Mouse (Mus musculus): ENCODE measurements around the gene Tex264. TPM values are rescaled to one million over a fixed set of nuclear protein-coding genes. Genes with fewer than 3 reads are reported as not detected.

Gene Tex264
- polyA plus RNA-seq, 1 experiment = 79.0 TPM

DNA sequence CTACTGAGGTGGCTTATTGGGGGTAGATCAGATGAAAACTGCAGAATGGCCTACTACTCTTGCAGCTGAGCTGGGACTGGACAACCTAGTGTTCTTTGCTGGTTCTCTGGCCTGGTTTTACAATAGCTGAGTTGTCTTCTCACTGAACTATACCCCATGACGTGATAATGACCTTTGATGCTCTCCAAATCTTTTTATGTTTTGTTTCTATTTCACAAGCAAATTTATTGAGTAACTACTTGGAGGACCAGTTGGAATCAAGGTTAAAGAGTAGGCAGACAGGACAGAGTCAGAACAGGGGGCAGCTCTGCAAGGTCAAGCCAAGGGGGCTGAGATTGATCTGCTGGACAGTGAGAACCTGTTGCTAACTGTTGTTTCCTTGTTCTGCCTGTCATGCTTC, 39.1 kb upstream of the Tex264 start:
- TF ChIP-seq MYOD1 (IDR thresholded peaks at IDR 0.05; ENCODE audit: control insufficient read depth, insufficient read length, low read depth) (no peak), FOSL1 (IDR thresholded peaks at IDR 0.05; ENCODE audit: insufficient read depth, low read length, poor library complexity, severe bottlenecking) (no peak), MAX (IDR thresholded peaks at IDR 0.05) (no peak), MYOG (IDR thresholded peaks at IDR 0.05; ENCODE audit: control insufficient read depth, extremely low read depth, insufficient read length) (no peak), USF1 (IDR thresholded peaks at IDR 0.05; ENCODE audit: low read depth) (no peak), CEBPB (IDR thresholded peaks at IDR 0.05; ENCODE audit: low read depth) (no peak), CTCF (IDR thresholded peaks at IDR 0.05; ENCODE audit: control insufficient read depth, insufficient read depth, insufficient read length) (no peak)
- Histone ChIP-seq H3ac (ENCODE audit: control insufficient read depth, insufficient read length, low read depth) (no peak overlapping the region), H3K27me3 (ENCODE audit: control insufficient read depth, insufficient read depth, insufficient read length) (no peaks in the 10 kb centered on the region), H3K79me2 (ENCODE audit: control insufficient read depth, insufficient read depth) (no peaks in the 10 kb centered on the region), H3K4me3 (ENCODE audit: insufficient read depth, poor library complexity, severe bottlenecking) (no peak overlapping the region), H3K36me3 (ENCODE audit: control insufficient read depth, insufficient read depth) (no peaks in the 10 kb centered on the region), H3K79me3 (ENCODE audit: low read depth) (no peaks in the 10 kb centered on the region)

DNA sequence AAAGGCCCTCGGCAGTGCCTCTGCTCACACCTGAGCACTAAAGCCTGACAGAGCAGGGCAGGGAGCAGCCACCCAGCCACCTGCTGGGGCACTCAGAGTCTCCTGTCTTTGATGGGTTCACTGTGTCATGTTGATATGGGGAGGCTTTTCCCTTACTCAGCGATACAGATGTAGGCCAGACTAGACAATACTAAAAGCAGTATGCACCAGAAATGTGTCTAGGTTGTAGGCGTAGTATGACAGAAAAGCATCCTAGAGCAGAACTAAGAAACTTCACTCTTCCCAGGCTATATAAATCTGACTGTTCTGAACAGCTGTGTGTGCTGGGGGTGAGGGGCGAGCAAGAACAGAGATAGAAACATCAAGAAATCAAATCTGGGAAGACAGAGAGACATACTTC, 31.0 kb upstream of the Tex264 start:
- Histone ChIP-seq H3K4me3 (ENCODE audit: insufficient read depth, poor library complexity, severe bottlenecking) (no peak overlapping the region), H3K36me3 (ENCODE audit: control insufficient read depth, insufficient read depth) (peaks cover 19% of the 10 kb centered on the region), H3K79me3 (ENCODE audit: low read depth) (no peaks in the 10 kb centered on the region), H3K27me3 (ENCODE audit: control insufficient read depth, insufficient read depth, insufficient read length) (no peaks in the 10 kb centered on the region), H3ac (ENCODE audit: control insufficient read depth, insufficient read length, low read depth) (no peak overlapping the region), H3K79me2 (ENCODE audit: control insufficient read depth, insufficient read depth) (no peaks in the 10 kb centered on the region)
- no peak for TF ChIP-seq USF1 (IDR thresholded peaks at IDR 0.05; ENCODE audit: low read depth)
- TF ChIP-seq MYOD1 (IDR thresholded peaks at IDR 0.05; ENCODE audit: control insufficient read depth, insufficient read length, low read depth) = no peak
- TF ChIP-seq MYOG (IDR thresholded peaks at IDR 0.05; ENCODE audit: control insufficient read depth, extremely low read depth, insufficient read length) = no peak
- TF ChIP-seq MAX (IDR thresholded peaks at IDR 0.05) = no peak
- TF ChIP-seq CTCF (IDR thresholded peaks at IDR 0.05; ENCODE audit: control insufficient read depth, insufficient read depth, insufficient read length) = no peak
- no peak for TF ChIP-seq FOSL1 (IDR thresholded peaks at IDR 0.05; ENCODE audit: insufficient read depth, low read length, poor library complexity, severe bottlenecking)
- TF ChIP-seq CEBPB (IDR thresholded peaks at IDR 0.05; ENCODE audit: low read depth) = no peak

- Histone ChIP-seq H3K79me3 (ENCODE audit: low read depth) (no peaks in the 10 kb centered on the region), H3K79me2 (ENCODE audit: control insufficient read depth, insufficient read depth) (no peaks in the 10 kb centered on the region), H3K27me3 (ENCODE audit: control insufficient read depth, insufficient read depth, insufficient read length) (no peaks in the 10 kb centered on the region), H3K4me3 (ENCODE audit: insufficient read depth, poor library complexity, severe bottlenecking) (no peak overlapping the region), H3K36me3 (ENCODE audit: control insufficient read depth, insufficient read depth) (peaks cover 19% of the 10 kb centered on the region), H3ac (ENCODE audit: control insufficient read depth, insufficient read length, low read depth) (no peak overlapping the region)
- TF ChIP-seq MYOD1 (IDR thresholded peaks at IDR 0.05; ENCODE audit: control insufficient read depth, insufficient read length, low read depth) (no peak), FOSL1 (IDR thresholded peaks at IDR 0.05; ENCODE audit: insufficient read depth, low read length, poor library complexity, severe bottlenecking) (no peak), USF1 (IDR thresholded peaks at IDR 0.05; ENCODE audit: low read depth) (no peak), CTCF (IDR thresholded peaks at IDR 0.05; ENCODE audit: control insufficient read depth, insufficient read depth, insufficient read length) (no peak), MAX (IDR thresholded peaks at IDR 0.05) (no peak), CEBPB (IDR thresholded peaks at IDR 0.05; ENCODE audit: low read depth) (no peak), MYOG (IDR thresholded peaks at IDR 0.05; ENCODE audit: control insufficient read depth, extremely low read depth, insufficient read length) (no peak)
These were observed 30.5 kb upstream of the Tex264 start for GRCm38 (mm10) chr9:106716232-106716631.

GRCm38 (mm10) chr9:106712470-106712869, 26.7 kb upstream of the Tex264 start:
- Histone ChIP-seq H3K4me3 (ENCODE audit: insufficient read depth, poor library complexity, severe bottlenecking) (no peak overlapping the region), H3K79me2 (ENCODE audit: control insufficient read depth, insufficient read depth) (no peaks in the 10 kb centered on the region), H3K79me3 (ENCODE audit: low read depth) (no peaks in the 10 kb centered on the region), H3ac (ENCODE audit: control insufficient read depth, insufficient read length, low read depth) (no peak overlapping the region), H3K36me3 (ENCODE audit: control insufficient read depth, insufficient read depth) (peaks cover 34% of the 10 kb centered on the region), H3K27me3 (ENCODE audit: control insufficient read depth, insufficient read depth, insufficient read length) (no peaks in the 10 kb centered on the region)
- TF ChIP-seq CTCF (IDR thresholded peaks at IDR 0.05; ENCODE audit: control insufficient read depth, insufficient read depth, insufficient read length) = no peak
- no peak for TF ChIP-seq FOSL1 (IDR thresholded peaks at IDR 0.05; ENCODE audit: insufficient read depth, low read length, poor library complexity, severe bottlenecking)
- no peak for TF ChIP-seq MYOG (IDR thresholded peaks at IDR 0.05; ENCODE audit: control insufficient read depth, extremely low read depth, insufficient read length)
- TF ChIP-seq MYOD1 (IDR thresholded peaks at IDR 0.05; ENCODE audit: control insufficient read depth, insufficient read length, low read depth) = no peak
- TF ChIP-seq MAX (IDR thresholded peaks at IDR 0.05) = no peak
- no peak for TF ChIP-seq USF1 (IDR thresholded peaks at IDR 0.05; ENCODE audit: low read depth)
- no peak for TF ChIP-seq CEBPB (IDR thresholded peaks at IDR 0.05; ENCODE audit: low read depth)

- Histone ChIP-seq H3K27me3 (ENCODE audit: control insufficient read depth, insufficient read depth, insufficient read length) (no peaks in the 10 kb centered on the region), H3K79me3 (ENCODE audit: low read depth) (no peaks in the 10 kb centered on the region), H3K36me3 (ENCODE audit: control insufficient read depth, insufficient read depth) (peaks cover 15% of the 10 kb centered on the region), H3K79me2 (ENCODE audit: control insufficient read depth, insufficient read depth) (no peaks in the 10 kb centered on the region), H3K4me3 (ENCODE audit: insufficient read depth, poor library complexity, severe bottlenecking) (no peak overlapping the region), H3ac (ENCODE audit: control insufficient read depth, insufficient read length, low read depth) (no peak overlapping the region)
- TF ChIP-seq FOSL1 (IDR thresholded peaks at IDR 0.05; ENCODE audit: insufficient read depth, low read length, poor library complexity, severe bottlenecking) (no peak), MYOG (IDR thresholded peaks at IDR 0.05; ENCODE audit: control insufficient read depth, extremely low read depth, insufficient read length) (no peak), MAX (IDR thresholded peaks at IDR 0.05) (no peak), CEBPB (IDR thresholded peaks at IDR 0.05; ENCODE audit: low read depth) (no peak), CTCF (IDR thresholded peaks at IDR 0.05; ENCODE audit: control insufficient read depth, insufficient read depth, insufficient read length) (no peak), USF1 (IDR thresholded peaks at IDR 0.05; ENCODE audit: low read depth) (no peak), MYOD1 (IDR thresholded peaks at IDR 0.05; ENCODE audit: control insufficient read depth, insufficient read length, low read depth) (no peak)
These were observed 7.3 kb upstream of the Tex264 start for GRCm38 (mm10) chr9:106692973-106693481.

All from C2C12 (cell line).